Mouse (Mus musculus): ENCODE data around the gene Rtl10.

DNA sequence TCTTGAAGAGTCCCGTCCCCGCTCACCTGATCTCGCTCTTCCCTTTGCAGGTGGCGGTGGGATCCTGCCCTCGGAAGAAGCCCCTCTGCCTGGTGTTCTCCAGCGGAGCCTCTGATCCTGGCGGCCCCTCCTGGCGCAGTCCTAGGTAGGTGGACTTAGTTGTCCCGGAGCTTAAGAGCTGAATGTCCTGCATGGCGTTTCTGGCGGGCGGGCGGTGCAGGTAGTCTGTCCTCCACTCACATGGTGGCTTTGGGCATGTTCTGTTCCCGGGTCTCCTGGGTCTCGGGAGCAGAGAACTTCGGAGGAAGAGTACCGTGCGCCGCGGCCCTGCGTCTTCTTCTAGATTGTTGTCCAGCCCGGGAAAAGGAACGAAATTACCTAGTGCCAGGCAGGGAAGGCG is 295 bp downstream of the Rtl10 start:
- TF ChIP-seq MAFK (IDR thresholded peaks at IDR 0.05; ENCODE audit: insufficient read depth, low read depth, low read length) = no peak
- TF ChIP-seq HCFC1 (IDR thresholded peaks at IDR 0.05; ENCODE audit: borderline replicate concordance, insufficient read depth, low read length) = no peak

All from ES-E14 (cell line).